Comparison of ENCODE assay signal across 16 mouse cellular contexts in the genomic region with DNA sequence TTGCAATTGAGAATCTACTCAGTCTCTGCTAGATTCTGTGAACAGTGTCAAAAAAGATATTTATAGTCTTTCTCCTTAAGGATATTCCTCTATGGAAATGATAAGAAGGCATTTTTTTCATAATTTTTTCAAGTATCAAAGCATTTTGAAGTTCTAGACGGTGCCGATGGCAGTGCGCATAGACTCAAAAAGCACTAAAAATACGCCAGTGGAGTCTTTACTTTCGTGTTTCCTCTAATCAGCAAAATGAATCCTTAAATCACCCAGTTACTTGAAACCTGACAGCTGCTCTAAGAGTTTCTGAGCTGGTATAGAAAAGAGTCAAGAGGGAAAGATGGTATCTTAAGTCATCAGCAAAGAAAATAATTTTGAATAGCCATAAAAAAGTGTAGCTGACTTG.
"Had no signal": no experiment of that assay in that cellular context is flagged by ENCODE, and none has a peak within 500 bp of the region (broad histone marks: within the 10 kb centered on the region; RNA-seq: fewer than 3 reads in every experiment).

No protein-coding gene starts in this region.

- H3K27ac ChIP-seq: neural tube, embryonic 13.5 days; neural tube, embryonic 15.5 days; stomach, embryonic 15.5 days; stomach, postnatal 0 days had no signal

- DNase-seq: retina, postnatal 1 day; right cerebral cortex, adult 18-20 months; right cerebral cortex, postnatal 14 days; right cerebral cortex, postnatal 25 days; right cerebral cortex, postnatal 4 days; spleen, adult 18-20 months; thymus, adult 18-20 months; thymus, adult 2 months; thymus, postnatal 14 days; thymus, postnatal 25 days; thymus, postnatal 36 days; thymus, postnatal 4 days had no signal

- H3K9ac ChIP-seq: neural tube, embryonic 13.5 days; neural tube, embryonic 15.5 days; stomach, embryonic 15.5 days had no signal

- H3K4me1 ChIP-seq: neural tube, embryonic 13.5 days; neural tube, embryonic 15.5 days; stomach, embryonic 15.5 days had no signal

- H3K36me3 ChIP-seq: neural tube, embryonic 13.5 days; neural tube, embryonic 15.5 days; stomach, embryonic 15.5 days had no signal

- H3K9me3 ChIP-seq: neural tube, embryonic 13.5 days; neural tube, embryonic 15.5 days; stomach, embryonic 15.5 days had no signal

- H3K4me2 ChIP-seq: neural tube, embryonic 13.5 days; neural tube, embryonic 15.5 days; stomach, embryonic 15.5 days had no signal

- H3K27me3 ChIP-seq: neural tube, embryonic 13.5 days; neural tube, embryonic 15.5 days; stomach, embryonic 15.5 days had no signal

- H3K4me3 ChIP-seq: neural tube, embryonic 13.5 days; neural tube, embryonic 15.5 days; stomach, embryonic 15.5 days had no signal
